Mouse (Mus musculus) heart, adult 18-20 months (tissue): ENCODE data around the gene Slc17a7. TPM values are rescaled to one million over a fixed set of nuclear protein-coding genes. Genes with fewer than 3 reads are reported as not detected.

Experiments
- DNase-seq, 2 experiments: peaks; one replicate each; pipeline ENCODE4 v3.0.0; 2021 to 2022; ENCODE audit warnings: mixed read lengths in 1 of 2
- microRNA-seq, 2 experiments: library from miRNA; unstranded; fragments of <30 nt; microRNA quantifications; one replicate each; pipeline ENCODE4 v1.2.0; 2022
- total RNA-seq, 2 experiments: library from RNA; stranded (reverse); gene quantifications; 2 replicates each; pipeline ENCODE4 v1.2.3; 2021

Gene Slc17a7
- total RNA-seq, 2 experiments from 2014 or later, result 29.7 to 32.4 TPM

GRCm38 (mm10) chr7:45202654-45203053, 38.9 kb downstream of the Slc17a7 start:
- no peak for DNase-seq

- DNase-seq, result peak; percentile 85 to 93
Observed at GRCm38 (mm10) chr7:45204380-45205143, 40.8 kb downstream of the Slc17a7 start, which contains the start of gene Ccdc155. Gene Ccdc155, minus strand, starts transcription at chr7:45204892.

- no peak for DNase-seq
Observed at GRCm38 (mm10) chr7:45208260-45208659, 44.5 kb downstream of the Slc17a7 start.

GRCm38 (mm10) chr7:45211070-45211469, 47.3 kb downstream of the Slc17a7 start:
- DNase-seq, result no peak

GRCm38 (mm10) chr7:45211851-45212251, 48.1 kb downstream of the Slc17a7 start, which contains the start of gene Dkkl1:
Gene Dkkl1, minus strand, starts transcription at chr7:45212147.
- DNase-seq, result no peak

- DNase-seq, result no peak
Observed at GRCm38 (mm10) chr7:45212356-45212755, 48.6 kb downstream of the Slc17a7 start.

GRCm38 (mm10) chr7:45213708-45214107, 50.0 kb downstream of the Slc17a7 start:
- no peak for DNase-seq

GRCm38 (mm10) chr7:45215673-45216441, 52.1 kb downstream of the Slc17a7 start, which contains the start of gene Tead2:
Gene Tead2, plus strand, starts transcription at chr7:45215753.
- peak; percentile 57 to 59 for DNase-seq

- peak; percentile 72 to 76 for DNase-seq
Observed at GRCm38 (mm10) chr7:45216442-45217183, 52.9 kb downstream of the Slc17a7 start.

GRCm38 (mm10) chr7:45221680-45222079, 57.9 kb downstream of the Slc17a7 start:
- no peak for DNase-seq

- no peak for DNase-seq
Observed at GRCm38 (mm10) chr7:45224826-45225225, 61.1 kb downstream of the Slc17a7 start.

Small RNA genes within 50 kb of the gene (microRNA-seq; reads per million reads assigned to microRNA genes)
- 4,445 to 10,790 reads per million in 2 experiments for gene Mir150
- 12.4 to 17.4 reads per million in 2 experiments for gene Mir5121
- 0 reads per million in 2 experiments for gene Mir7055

Other genes starting within 250 kb of the Slc17a7 start
- gene Ap2a1, start 234.5 kb upstream of the Slc17a7 start, total RNA-seq, result 10 to 100 TPM; 59.2 to 67.9 TPM
- gene Tsks, start 220.7 kb upstream of the Slc17a7 start, total RNA-seq, result not detected
- gene Cpt1c, start 189.1 kb upstream of the Slc17a7 start, total RNA-seq, result 1 to 10 TPM; 1.8 to 2.0 TPM
- gene Prmt1, start 177.4 kb upstream of the Slc17a7 start, total RNA-seq, result 100 to 1,000 TPM in 1 of 2 experiments, 10 to 100 TPM in 1; 90.3 to 110 TPM
- 10 to 100 TPM; 21.3 to 29.5 TPM for gene Irf3, start 166.3 kb upstream of the Slc17a7 start, total RNA-seq
- gene Bcl2l12, start 165.2 kb upstream of the Slc17a7 start, total RNA-seq, result 1 to 10 TPM; 8.1 to 9.7 TPM
- gene Scaf1, start 147.6 kb upstream of the Slc17a7 start, total RNA-seq, result 10 to 100 TPM; 45.1 to 46.0 TPM
- gene Rras, start 146.0 kb upstream of the Slc17a7 start, total RNA-seq, result 10 to 100 TPM; 43.9 to 47.7 TPM
- 10 to 100 TPM; 21.5 to 21.9 TPM for gene Prr12, start 111.1 kb upstream of the Slc17a7 start, total RNA-seq
- 10 to 100 TPM; 29.6 to 35.2 TPM for gene Nosip, start 101.5 kb upstream of the Slc17a7 start, total RNA-seq
- gene Prrg2, start 101.3 kb upstream of the Slc17a7 start, total RNA-seq, result 1 to 10 TPM; 7.8 TPM
- gene Rcn3, start 71.7 kb upstream of the Slc17a7 start, total RNA-seq, result 10 to 100 TPM; 20.0 to 20.7 TPM
- gene Fcgrt, start 60.1 kb upstream of the Slc17a7 start, total RNA-seq, result 10 to 100 TPM; 60.3 to 66.8 TPM
- gene Rps11, start 39.5 kb upstream of the Slc17a7 start, total RNA-seq, result 100 to 1,000 TPM; 512 to 646 TPM
- 100 to 1,000 TPM; 714 to 715 TPM for gene Rpl13a, start 35.2 kb upstream of the Slc17a7 start, total RNA-seq
- gene Gm45713, start 27.7 kb upstream of the Slc17a7 start, total RNA-seq, result under 1 TPM; 0.26 to 0.47 TPM
- 1 to 10 TPM; 2.7 to 5.3 TPM for gene Flt3l, start 27.5 kb upstream of the Slc17a7 start, total RNA-seq
- gene Pih1d1, start 9.6 kb upstream of the Slc17a7 start, total RNA-seq, result 10 to 100 TPM; 35.5 to 42.7 TPM
- 10 to 100 TPM; 21.5 to 26.8 TPM for gene Aldh16a1, start 9.4 kb upstream of the Slc17a7 start, total RNA-seq
- gene Gfy, start 15.6 kb downstream of the Slc17a7 start, total RNA-seq, result not detected
- not detected for gene Pth2, start 17.0 kb downstream of the Slc17a7 start, total RNA-seq
- under 1 TPM in 1 of 2 experiments, not detected in 1; 0.46 TPM for gene Ccdc155, start 40.9 kb downstream of the Slc17a7 start, total RNA-seq
- not detected for gene Dkkl1, start 48.2 kb downstream of the Slc17a7 start, total RNA-seq
- gene Tead2, start 51.8 kb downstream of the Slc17a7 start, total RNA-seq, result 1 to 10 TPM; 6.4 to 7.7 TPM
- gene Cd37, start 75.2 kb downstream of the Slc17a7 start, total RNA-seq, result 10 to 100 TPM in 1 of 2 experiments, 1 to 10 TPM in 1; 2.6 to 12.8 TPM
- not detected for gene Slc6a16, start 77.1 kb downstream of the Slc17a7 start, total RNA-seq
- not detected for gene Slc6a21, start 113.6 kb downstream of the Slc17a7 start, total RNA-seq
- gene Trpm4, start 169.8 kb downstream of the Slc17a7 start, total RNA-seq, result 10 to 100 TPM; 20.0 to 27.9 TPM
- gene Hrc, start 171.3 kb downstream of the Slc17a7 start, total RNA-seq, result 100 to 1,000 TPM; 954 to 975 TPM
- under 1 TPM in 1 of 2 experiments, not detected in 1; 0.33 TPM for gene Ppfia3, start 203.1 kb downstream of the Slc17a7 start, total RNA-seq
- gene Lin7b, start 206.6 kb downstream of the Slc17a7 start, total RNA-seq, result 1 to 10 TPM; 1.7 to 2.3 TPM
- 10 to 100 TPM; 81.1 to 85.7 TPM for gene Snrnp70, start 231.8 kb downstream of the Slc17a7 start, total RNA-seq
- 1 to 10 TPM; 6.1 to 7.4 TPM for gene Kcna7, start 241.7 kb downstream of the Slc17a7 start, total RNA-seq
- gene Ntf5, start 249.7 kb downstream of the Slc17a7 start, total RNA-seq, result under 1 TPM; 0.25 to 0.28 TPM